Mouse (Mus musculus): ENCODE measurements around the gene Ccdc85a.
"Not testable (repeated sequence)": the region's sequence is repeated elsewhere in the genome, so short reads cannot be mapped to it uniquely, and the experiment has no call there.

Gene Ccdc85a

GRCm38 (mm10) chr11:28422451-28423231 is 161.5 kb downstream of the Ccdc85a start:
- peak; percentile 65 for ATAC-seq (ENCODE audit: low TSS enrichment)

DNA sequence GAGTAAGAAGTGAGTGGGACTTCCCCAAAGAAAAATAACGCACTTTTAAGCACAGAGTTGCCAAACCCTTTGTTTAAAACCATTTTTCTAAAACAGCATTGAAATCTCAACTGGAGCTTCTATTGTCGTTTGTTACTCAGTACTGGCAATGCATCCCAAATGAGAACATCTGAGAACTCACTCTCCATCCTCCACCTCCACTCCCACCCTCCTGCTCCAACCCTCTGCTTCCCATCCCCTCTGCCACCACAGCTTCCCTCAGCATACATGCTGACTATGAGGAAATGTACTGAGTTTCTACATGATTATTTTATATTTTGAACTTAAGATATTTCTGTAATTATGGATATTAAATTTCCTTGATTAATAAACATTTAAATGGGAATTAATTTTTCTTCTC is 168.3 kb downstream of the Ccdc85a start:
- ATAC-seq (ENCODE audit: low TSS enrichment) = peak; percentile 83

- not testable (repeated sequence) for ATAC-seq (ENCODE audit: low TSS enrichment)
These were observed 174.2 kb downstream of the Ccdc85a start for GRCm38 (mm10) chr11:28409880-28410279.

GRCm38 (mm10) chr11:28397166-28397565 is 187.0 kb downstream of the Ccdc85a start:
- ATAC-seq (ENCODE audit: low TSS enrichment) = peak; percentile 97

GRCm38 (mm10) chr11:28375891-28376290 is 208.2 kb downstream of the Ccdc85a start:
- peak; percentile 79 for ATAC-seq (ENCODE audit: low TSS enrichment)

GRCm38 (mm10) chr11:28374636-28375035 is 209.5 kb downstream of the Ccdc85a start:
- ATAC-seq (ENCODE audit: low TSS enrichment) = no peak

DNA sequence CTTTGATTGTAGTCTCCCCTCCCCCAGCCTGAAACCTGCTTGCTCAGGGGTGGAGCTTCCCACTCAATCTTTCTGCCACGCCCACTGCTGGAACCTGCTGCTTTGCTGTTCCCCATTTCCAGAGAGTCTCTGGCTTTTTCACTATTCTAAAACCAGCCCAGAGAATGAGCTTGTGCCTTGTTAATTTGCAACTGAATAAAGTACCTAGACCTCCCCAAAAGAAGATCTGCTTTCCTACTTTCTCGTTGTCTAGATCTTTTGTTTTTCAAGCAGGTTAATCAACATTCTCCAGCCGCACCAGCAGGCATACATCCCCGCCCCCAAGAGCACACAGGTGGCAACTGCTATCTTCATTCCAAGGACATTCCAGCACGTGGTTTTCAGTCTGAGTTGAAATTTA is 212.7 kb downstream of the Ccdc85a start:
- ATAC-seq (ENCODE audit: low TSS enrichment) = not testable (repeated sequence)

GRCm38 (mm10) chr11:28365929-28366244 is 218.2 kb downstream of the Ccdc85a start:
- no peak for ATAC-seq (ENCODE audit: low TSS enrichment)

DNA sequence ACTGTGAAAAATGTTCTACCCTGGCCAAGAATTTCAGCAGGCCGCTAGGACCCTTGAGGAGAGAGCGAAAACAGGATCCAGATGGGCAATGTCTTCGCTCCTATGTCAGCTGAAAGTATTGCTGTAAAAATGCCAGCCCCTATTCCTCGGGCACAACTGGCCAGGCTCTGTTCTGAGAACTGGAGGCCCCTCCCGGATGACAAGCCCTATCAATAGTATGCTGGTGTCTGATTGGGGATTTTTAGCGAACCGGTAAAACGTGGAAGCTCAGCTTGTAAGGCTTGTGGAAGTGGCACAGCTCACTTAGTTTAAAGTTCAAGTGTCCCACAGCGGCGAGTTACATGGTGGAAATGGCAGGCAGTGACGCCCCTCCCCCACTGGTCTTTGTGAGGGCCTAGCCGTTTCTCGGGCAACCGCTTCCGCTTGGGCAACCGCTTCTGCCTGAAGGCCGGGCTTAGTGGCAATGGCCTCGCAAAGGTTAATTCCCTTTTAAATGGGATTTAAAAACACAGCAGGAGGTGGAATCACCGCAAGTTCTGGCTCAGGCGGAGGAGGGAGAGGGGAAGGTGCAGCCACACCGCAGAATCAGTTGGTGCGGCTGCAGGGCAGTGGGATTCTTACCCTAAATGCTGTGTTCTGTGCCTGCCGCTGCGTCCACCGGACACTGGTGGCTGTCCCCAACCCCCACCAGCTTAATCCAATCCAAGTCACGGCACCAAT is 218.8 kb downstream of the Ccdc85a start:
- ATAC-seq (ENCODE audit: low TSS enrichment) = peak; percentile 96

DNA sequence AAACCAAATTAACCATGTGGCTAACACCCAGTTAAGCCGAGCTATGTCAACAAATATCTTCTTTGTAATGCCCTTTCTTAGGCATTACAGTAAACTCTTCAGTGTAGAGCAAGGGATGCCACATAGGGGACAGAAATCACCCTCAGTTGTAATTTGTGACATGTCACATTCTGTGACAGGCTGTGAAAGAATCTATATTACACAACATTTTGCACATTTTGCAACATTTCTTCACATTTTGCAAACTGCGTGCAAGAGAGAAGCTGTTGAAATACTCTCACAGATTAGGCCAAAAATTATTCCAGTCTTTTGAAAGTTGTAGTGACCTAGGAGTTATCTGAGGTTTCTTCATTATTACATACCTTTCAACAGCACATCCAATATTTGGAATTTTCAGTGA is 240.7 kb downstream of the Ccdc85a start:
- no peak for ATAC-seq (ENCODE audit: low TSS enrichment)

DNA sequence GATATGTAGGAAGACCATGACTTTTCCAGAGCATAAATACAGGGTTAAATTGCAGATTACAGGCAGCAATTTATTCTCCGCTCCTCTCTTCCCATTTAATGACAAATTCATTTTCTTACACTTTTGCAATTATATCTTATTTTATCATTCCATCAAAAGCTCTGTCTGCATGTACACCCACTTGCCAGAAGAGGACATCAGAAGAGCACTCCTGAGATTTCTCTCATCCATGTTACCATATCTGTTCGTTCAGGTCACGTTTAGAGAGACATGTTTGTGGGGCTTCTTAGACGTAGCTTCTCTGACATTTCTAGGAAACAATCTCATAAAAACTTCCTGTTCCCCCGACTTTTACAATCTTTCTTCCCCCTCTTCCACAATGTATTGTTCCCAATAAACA is 242.2 kb downstream of the Ccdc85a start:
- ATAC-seq (ENCODE audit: low TSS enrichment) = peak; percentile 70

DNA sequence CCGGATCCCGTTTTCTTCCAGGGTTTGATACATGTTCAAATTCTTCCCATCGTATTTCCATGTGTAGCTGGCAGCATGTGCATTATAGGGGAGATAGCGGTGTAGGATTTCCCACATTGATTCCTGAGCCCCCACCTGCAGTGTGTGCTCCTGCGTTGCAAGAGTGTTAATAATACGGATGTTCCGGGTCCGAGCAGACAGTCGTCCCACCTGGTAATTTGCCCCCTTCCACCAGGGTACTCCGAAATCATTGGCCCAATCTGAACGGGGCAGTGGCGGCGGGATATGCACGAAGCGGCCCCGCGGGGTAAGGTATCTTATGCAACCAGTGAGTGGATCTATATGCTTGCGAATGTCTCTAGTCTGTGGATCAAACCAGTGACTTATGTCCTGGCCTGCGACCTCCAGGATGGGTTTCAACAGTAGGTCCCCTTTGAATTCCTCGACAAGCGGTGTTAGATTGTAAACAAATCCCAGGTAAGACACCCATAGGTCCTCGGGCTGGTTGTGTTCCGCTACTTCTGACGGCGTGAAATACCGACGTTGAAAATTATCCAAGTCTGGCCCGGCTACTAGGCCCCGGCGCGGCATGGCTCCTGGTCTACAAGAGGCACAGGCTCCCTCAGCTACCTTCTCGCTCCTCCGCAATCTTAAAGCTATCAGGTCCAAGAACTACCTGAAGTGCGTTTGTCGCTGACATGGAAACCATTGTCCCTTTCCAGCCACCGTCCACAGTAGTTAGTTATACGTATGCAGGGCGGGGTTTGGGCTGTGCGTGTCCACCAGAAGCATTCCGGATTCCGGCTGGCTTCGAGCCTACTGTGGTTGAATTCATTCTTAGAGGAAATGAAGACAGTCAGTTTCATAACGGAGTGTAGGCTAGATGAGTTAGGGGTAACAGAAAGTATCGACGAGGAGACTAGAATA is 244.6 kb downstream of the Ccdc85a start, which contains the start of gene Gm6685:
Gm6685 (minus strand) TSS at position 644 of the 927 bp plus-strand sequence.
- not testable (repeated sequence) for ATAC-seq (ENCODE audit: low TSS enrichment)
